Mouse (Mus musculus) hindbrain, embryonic 10.5 days (tissue): ENCODE results near the gene Hist1h2bh. TPM values are rescaled to one million over a fixed set of nuclear protein-coding genes. Genes with fewer than 3 reads are reported as not detected.

Experiments
- DNase-seq: peaks from one replicate; pipeline ENCODE4 v3.0.0-alpha.2; 2017; ENCODE audit warnings: low spot score
- H3K27ac ChIP-seq: fragments of 300-500 bp; sonication (generic); 2 replicates; pipeline ENCODE4 v1.5.1; 2016; ENCODE audit warnings: mild to moderate bottlenecking, moderate library complexity
- H3K27me3 ChIP-seq: fragments of 300-500 bp; sonication (generic); 2 replicates; pipeline ENCODE4 v1.6.1; 2016; ENCODE audit warnings: mild to moderate bottlenecking; ENCODE audit not compliant: poor library complexity, insufficient read depth, severe bottlenecking
- H3K36me3 ChIP-seq: fragments of 300-500 bp; sonication (generic); 2 replicates; pipeline ENCODE4 v1.6.1; 2016; ENCODE audit warnings: mild to moderate bottlenecking, moderate library complexity
- H3K4me1 ChIP-seq: fragments of 300-500 bp; sonication (generic); replicated peaks from 2 replicates; pipeline ENCODE4 v1.6.1; 2016; ENCODE audit warnings: mild to moderate bottlenecking
- H3K4me3 ChIP-seq: fragments of 300-500 bp; sonication (generic); 2 replicates; pipeline ENCODE4 v1.5.1; 2016; ENCODE audit warnings: mild to moderate bottlenecking, moderate library complexity
- H3K9me3 ChIP-seq: fragments of 300-500 bp; sonication (generic); 2 replicates; pipeline ENCODE4 v1.6.1; 2016; ENCODE audit warnings: mild to moderate bottlenecking, moderate library complexity
- WGBS: fragments of 180-500 bp; shearing (Covaris S2); methylation state at CpG from one replicate; pipeline ENCODE4 v1.1.7; 2016; 5-methylcytosine and 5-hydroxymethylcytosine counted together
- polyA plus RNA-seq: library from polyadenylated mRNA; unstranded; fragments of >200 nt; fragmentation: Nextera tagmentation; extraction: Ambion mirVana; gene quantifications from 2 replicates; pipeline ENCODE4 v1.2.1, GENCODE M21; 2016

Hist1h2bh gene
- polyA plus RNA-seq, 1 experiment from 2014 or later, result 0.51 TPM

- WGBS, result 76% methylated on average over 5 of the region's 5 CpGs
- Histone ChIP-seq H3K36me3 (no peaks in the 10 kb centered on the region), H3K4me3 (peak overlapping the region; percentile 24), H3K9me3 (no peaks in the 10 kb centered on the region), H3K4me1 (peaks cover 48% of the 10 kb centered on the region), H3K27me3 (no peaks in the 10 kb centered on the region), H3K27ac (no peak overlapping the region; the same call in 1 of the 2 replicates)
- peak; percentile 32 for DNase-seq
Observed at GRCm38 (mm10) chr13:23529005-23529404, 14.2 kb downstream of the Hist1h2bh start.

- WGBS, result under 1% methylated on average over 17 of the region's 17 CpGs
- H3K27ac ChIP-seq, result peak overlapping the region; percentile 84
Observed at GRCm38 (mm10) chr13:23526312-23526711, 16.9 kb downstream of the Hist1h2bh start.

DNA sequence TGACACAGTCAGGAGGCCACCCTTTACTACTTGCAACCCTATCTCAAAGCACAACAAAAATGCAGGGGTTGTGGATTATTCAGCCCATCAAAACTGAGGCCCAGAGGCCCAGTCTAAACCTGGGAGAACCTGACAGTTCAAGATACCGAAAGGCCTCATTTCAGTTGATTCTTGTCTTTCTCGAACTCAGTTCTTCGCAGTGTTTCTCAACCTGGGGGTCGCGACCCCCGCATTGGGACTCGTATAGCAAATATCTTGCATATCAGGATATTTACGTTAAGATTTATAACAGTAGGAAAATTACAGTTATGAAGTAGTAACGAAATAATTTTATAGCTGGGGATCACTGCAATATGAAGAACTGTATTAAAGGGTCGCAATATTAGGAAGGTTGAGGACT is 17.3 kb downstream of the Hist1h2bh start:
- 2% methylated on average over 10 of the region's 10 CpGs for WGBS
- Histone ChIP-seq H3K36me3 (no peaks in the 10 kb centered on the region), H3K4me3 (peak overlapping the region; percentile 53), H3K4me1 (peaks cover 31% of the 10 kb centered on the region), H3K27ac (peak overlapping the region; percentile 16; the same call in 1 of the 2 replicates), H3K27me3 (no peaks in the 10 kb centered on the region), H3K9me3 (no peaks in the 10 kb centered on the region)
- DNase-seq, result peak; percentile 58

More at GRCm38 (mm10) chr13:23526312-23526711, 16.9 kb downstream of the Hist1h2bh start:
- Histone ChIP-seq H3K9me3 (no peaks in the 10 kb centered on the region), H3K36me3 (no peaks in the 10 kb centered on the region), H3K4me3 (peak overlapping the region; percentile 53), H3K27me3 (no peaks in the 10 kb centered on the region), H3K4me1 (peaks cover 31% of the 10 kb centered on the region)
- DNase-seq, result peak; percentile 92

GRCm38 (mm10) chr13:23524654-23525053 is 18.5 kb downstream of the Hist1h2bh start:
- Histone ChIP-seq H3K36me3 (no peaks in the 10 kb centered on the region), H3K9me3 (no peaks in the 10 kb centered on the region), H3K4me1 (peaks cover 28% of the 10 kb centered on the region), H3K27me3 (no peaks in the 10 kb centered on the region), H3K27ac (no peak overlapping the region), H3K4me3 (peak overlapping the region; percentile 23; the same call in 1 of the 2 replicates)
- DNase-seq, result peak; percentile 86
- WGBS, result 8% methylated on average over 5 of the region's 5 CpGs

GRCm38 (mm10) chr13:23523976-23524375 is 19.2 kb downstream of the Hist1h2bh start:
- no peak overlapping the region for H3K27ac ChIP-seq
- DNase-seq, result no peak
- no peaks in the 10 kb centered on the region for H3K36me3 ChIP-seq
- peaks cover 22% of the 10 kb centered on the region for H3K4me1 ChIP-seq
- H3K27me3 ChIP-seq, result no peaks in the 10 kb centered on the region
- 56% methylated on average over 5 of the region's 5 CpGs for WGBS
- H3K4me3 ChIP-seq, result no peak overlapping the region
- no peaks in the 10 kb centered on the region for H3K9me3 ChIP-seq

- no peak overlapping the region for H3K27ac ChIP-seq
- H3K27me3 ChIP-seq, result no peaks in the 10 kb centered on the region
- DNase-seq, result peak; percentile 79
- no peaks in the 10 kb centered on the region for H3K9me3 ChIP-seq
- H3K36me3 ChIP-seq, result no peaks in the 10 kb centered on the region
- H3K4me3 ChIP-seq, result peak overlapping the region; percentile 28; the same call in 1 of the 2 replicates
- WGBS, result under 1% methylated on average over 14 of the region's 14 CpGs
- peaks cover 9% of the 10 kb centered on the region; the same call in 1 of the 2 replicates for H3K4me1 ChIP-seq
Observed at GRCm38 (mm10) chr13:23521703-23522102, 21.5 kb downstream of the Hist1h2bh start.

GRCm38 (mm10) chr13:23519416-23519815 is 23.8 kb downstream of the Hist1h2bh start:
- Histone ChIP-seq H3K27ac (no peak overlapping the region), H3K4me1 (peaks cover 6% of the 10 kb centered on the region; the same call in 1 of the 2 replicates), H3K9me3 (no peaks in the 10 kb centered on the region), H3K4me3 (peak overlapping the region; percentile 58), H3K36me3 (no peaks in the 10 kb centered on the region), H3K27me3 (no peaks in the 10 kb centered on the region)
- WGBS, result under 1% methylated on average over 10 of the region's 10 CpGs
- peak; percentile 77 for DNase-seq

DNA sequence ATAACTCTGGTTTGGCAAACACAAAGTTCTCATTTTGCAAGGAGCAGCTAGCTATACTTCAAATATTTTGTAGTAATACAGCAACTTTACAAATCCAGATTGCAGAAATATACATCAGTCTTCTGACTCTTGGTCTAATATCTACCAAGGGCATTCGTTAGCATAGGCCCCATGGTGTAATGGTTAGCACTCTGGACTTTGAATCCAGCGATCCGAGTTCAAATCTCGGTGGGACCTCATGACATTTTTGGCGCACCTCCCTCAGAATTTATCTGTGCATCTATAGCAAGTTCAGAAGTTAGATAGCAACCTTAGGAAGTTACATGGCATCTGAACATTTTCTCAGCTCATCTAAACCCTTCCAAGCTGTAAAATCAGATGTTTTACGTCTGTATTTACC is 24.3 kb downstream of the Hist1h2bh start:
- DNase-seq, result peak; percentile 80
- Histone ChIP-seq H3K4me1 (peaks cover 6% of the 10 kb centered on the region; the same call in 1 of the 2 replicates), H3K27ac (no peak overlapping the region), H3K9me3 (no peaks in the 10 kb centered on the region), H3K4me3 (peak overlapping the region; percentile 58), H3K36me3 (no peaks in the 10 kb centered on the region), H3K27me3 (no peaks in the 10 kb centered on the region)
- 0% methylated on average over 6 of the region's 6 CpGs for WGBS

DNA sequence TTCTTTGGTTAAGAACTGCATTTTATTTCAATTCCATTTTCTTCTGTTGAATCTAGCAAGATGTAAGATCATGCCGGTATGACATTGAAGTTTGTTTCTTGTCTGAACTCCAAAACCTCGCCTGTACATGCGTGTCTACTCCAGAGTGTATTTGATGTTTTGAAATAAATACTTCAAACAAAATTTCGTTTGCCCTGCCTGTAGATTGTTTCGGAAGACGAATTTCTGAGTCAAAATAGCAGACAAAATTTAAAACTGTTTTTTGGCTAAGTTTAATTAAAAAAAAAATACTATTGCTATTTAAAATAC is 24.9 kb downstream of the Hist1h2bh start:
- Histone ChIP-seq H3K9me3 (no peaks in the 10 kb centered on the region), H3K4me3 (peak overlapping the region; percentile 58), H3K4me1 (peaks cover 6% of the 10 kb centered on the region; the same call in 1 of the 2 replicates), H3K36me3 (no peaks in the 10 kb centered on the region), H3K27ac (no peak overlapping the region), H3K27me3 (no peaks in the 10 kb centered on the region)
- DNase-seq, result no peak
- under 1% methylated on average over 6 of the region's 6 CpGs for WGBS

DNA sequence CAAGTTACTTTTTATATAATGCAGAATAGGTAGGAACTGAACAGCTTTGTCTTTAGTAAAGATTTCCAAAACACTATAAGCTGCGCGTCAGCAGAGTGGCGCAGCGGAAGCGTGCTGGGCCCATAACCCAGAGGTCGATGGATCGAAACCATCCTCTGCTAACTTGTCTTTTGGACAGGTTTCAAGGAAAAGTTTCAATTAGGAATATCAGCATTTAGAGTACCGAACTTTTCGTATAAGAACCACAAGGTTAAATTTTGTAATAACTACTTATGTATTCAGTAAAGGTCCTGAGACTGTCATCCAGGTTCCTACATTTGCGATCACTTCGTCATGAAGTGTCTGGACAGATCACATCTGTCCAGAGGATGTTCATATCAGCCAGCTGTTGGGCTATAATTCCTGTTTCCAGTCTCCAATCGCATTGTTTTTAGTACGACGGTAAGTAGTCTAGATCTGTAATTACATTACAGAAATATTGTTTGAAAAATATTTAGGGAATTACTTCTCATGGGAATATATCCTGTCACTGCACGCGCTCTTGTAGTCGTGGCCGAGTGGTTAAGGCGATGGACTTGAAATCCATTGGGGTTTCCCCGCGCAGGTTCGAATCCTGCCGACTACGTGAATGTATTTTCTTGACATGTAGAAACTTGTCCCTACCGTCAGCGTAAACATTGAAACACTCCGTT is 25.4 kb downstream of the Hist1h2bh start:
- WGBS, result under 1% methylated on average over 27 of the region's 27 CpGs
- Histone ChIP-seq H3K36me3 (no peaks in the 10 kb centered on the region), H3K4me1 (peaks cover 6% of the 10 kb centered on the region; the same call in 1 of the 2 replicates), H3K27me3 (no peaks in the 10 kb centered on the region), H3K9me3 (no peaks in the 10 kb centered on the region), H3K4me3 (peak overlapping the region; percentile 58), H3K27ac (no peak overlapping the region)
- peak; percentile 89 for DNase-seq

GRCm38 (mm10) chr13:23516822-23517602 is 26.2 kb downstream of the Hist1h2bh start:
- no peak overlapping the region for H3K27ac ChIP-seq
- peaks cover 6% of the 10 kb centered on the region; the same call in 1 of the 2 replicates for H3K4me1 ChIP-seq
- H3K9me3 ChIP-seq, result no peaks in the 10 kb centered on the region
- peak; percentile 64 for DNase-seq
- no peaks in the 10 kb centered on the region for H3K27me3 ChIP-seq
- peak overlapping the region; percentile 58 for H3K4me3 ChIP-seq
- under 1% methylated on average over 19 of the region's 19 CpGs for WGBS
- no peaks in the 10 kb centered on the region for H3K36me3 ChIP-seq

- Histone ChIP-seq H3K4me3 (peak overlapping the region; percentile 58), H3K27me3 (no peaks in the 10 kb centered on the region), H3K4me1 (peaks cover 6% of the 10 kb centered on the region; the same call in 1 of the 2 replicates), H3K27ac (no peak overlapping the region), H3K9me3 (no peaks in the 10 kb centered on the region), H3K36me3 (no peaks in the 10 kb centered on the region)
- DNase-seq, result peak; percentile 35
- 55% methylated on average over 15 of the region's 15 CpGs for WGBS
Observed at GRCm38 (mm10) chr13:23515826-23516620, 27.2 kb downstream of the Hist1h2bh start.
